Mouse (Mus musculus): ENCODE measurements at regions not wholly inside any gene's neighbourhood (a gene's known extent, or its start where the extent isn't known, plus 50 kb on each side); places are given as distances from the start of the nearest gene placed in this dataset.
A peak's percentile ranks its signal among the peaks of the same experiment; 100 is the strongest.

DNA sequence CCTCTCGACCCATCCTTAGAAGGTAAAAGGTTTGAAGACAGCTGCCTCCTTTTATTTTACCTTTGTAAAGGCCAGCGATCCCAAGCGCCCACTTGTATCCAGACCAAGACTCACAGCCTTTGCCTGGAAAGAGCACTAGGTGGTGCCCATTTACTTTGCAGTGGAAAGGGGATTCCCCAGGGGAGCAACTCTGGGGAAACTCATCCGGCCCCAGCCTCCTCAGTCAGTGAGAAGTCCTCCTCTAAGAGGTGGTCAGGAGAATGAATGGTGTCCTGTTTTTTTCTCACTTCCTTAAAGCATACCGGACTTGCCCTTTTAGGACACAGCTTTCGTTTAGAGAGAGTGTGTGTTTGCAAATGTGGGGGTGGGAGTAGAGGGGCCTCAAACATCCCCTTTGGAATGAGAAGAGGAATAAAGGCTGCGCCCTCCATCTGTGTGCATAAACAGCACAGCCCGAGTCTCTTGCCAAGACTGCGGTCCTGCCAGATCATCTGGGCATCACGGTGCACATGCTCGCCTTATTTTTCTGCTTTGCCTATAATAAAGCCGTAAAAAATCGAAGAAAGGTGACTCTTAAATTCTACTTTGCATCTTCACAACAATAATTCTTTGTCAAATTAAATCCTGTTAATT lies 57.5 kb upstream of the Etaa1 start:
- peak; percentile 65 for DNase-seq

DNA sequence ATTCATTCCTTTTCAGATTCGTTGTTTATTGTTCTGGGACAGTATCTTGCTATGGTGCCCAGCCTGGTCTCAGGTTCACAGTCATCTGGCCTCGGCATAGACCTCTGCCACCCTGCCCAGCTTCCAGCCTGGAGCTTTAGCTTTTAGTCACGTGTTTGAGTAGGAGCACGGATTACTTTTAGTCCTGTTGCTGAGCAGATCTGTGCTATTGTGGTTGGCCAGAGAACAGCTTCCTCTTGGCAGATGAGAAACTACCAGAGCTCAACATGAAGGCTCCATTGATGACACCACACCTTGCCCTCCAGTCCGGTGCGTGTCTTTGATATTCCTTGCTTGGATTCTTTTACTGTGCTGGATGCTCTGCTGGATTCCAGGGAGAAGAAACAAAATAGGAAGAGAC lies 54.5 kb upstream of the Etaa1 start:
- no peak for DNase-seq
